Mouse (Mus musculus) liver, embryonic 13.5 days (tissue): ENCODE results near the gene Brinp2. TPM values are rescaled to one million over a fixed set of nuclear protein-coding genes. Genes with fewer than 3 reads are reported as not detected.

Experiments
- ATAC-seq: fragments of 200-750 bp; cut with Nextera tagmentation; 2 replicates; pipeline ENCODE4 v1.8.0; 2017; ENCODE audit warnings: low read depth, mild to moderate bottlenecking, moderate number of reproducible peaks, moderate library complexity
- DNase-seq: peaks from one replicate; pipeline ENCODE4 v3.0.0; 2022
- H3K27ac ChIP-seq: fragments of 300-500 bp; sonication (generic); 2 replicates; pipeline ENCODE4 v1.5.1; 2015; ENCODE audit warnings: moderate library complexity, mild to moderate bottlenecking, inconsistent platforms
- H3K27me3 ChIP-seq: fragments of 300-500 bp; sonication (generic); 2 replicates; pipeline ENCODE4 v1.6.1; 2015; ENCODE audit warnings: mild to moderate bottlenecking, inconsistent platforms
- H3K36me3 ChIP-seq: fragments of 300-500 bp; sonication (generic); 2 replicates; pipeline ENCODE4 v1.6.1; 2015; ENCODE audit warnings: mild to moderate bottlenecking, inconsistent platforms
- H3K4me1 ChIP-seq: fragments of 300-500 bp; sonication (generic); replicated peaks from 2 replicates; pipeline ENCODE4 v1.6.1; 2015; ENCODE audit warnings: inconsistent platforms
- H3K4me2 ChIP-seq: fragments of 300-500 bp; sonication (generic); 2 replicates; pipeline ENCODE4 v1.6.1; 2015; ENCODE audit warnings: inconsistent platforms, mild to moderate bottlenecking, moderate library complexity
- H3K4me3 ChIP-seq: fragments of 300-500 bp; sonication (generic); replicated peaks from 2 replicates; pipeline ENCODE4 v1.5.1; 2015; ENCODE audit warnings: mild to moderate bottlenecking, inconsistent platforms
- H3K9ac ChIP-seq: fragments of 300-500 bp; sonication (generic); 2 replicates; pipeline ENCODE4 v1.6.1; 2015; ENCODE audit warnings: mild to moderate bottlenecking, inconsistent platforms
- H3K9me3 ChIP-seq: fragments of 300-500 bp; sonication (generic); replicated peaks from 2 replicates; pipeline ENCODE4 v1.6.1; 2016; ENCODE audit warnings: inconsistent platforms
- WGBS: fragments of 180-500 bp; shearing (Covaris S2); methylation state at CpG from one replicate; pipeline ENCODE4 v1.1.7; 2015; ENCODE audit not compliant: insufficient replicate concordance; 5-methylcytosine and 5-hydroxymethylcytosine counted together
- polyA plus RNA-seq: library from polyadenylated mRNA; unstranded; fragments of >200 nt; fragmentation: Nextera tagmentation; extraction: Ambion mirVana; gene quantifications from 2 replicates; pipeline ENCODE4 v1.2.1, GENCODE M21; 2015

Gene Brinp2
- polyA plus RNA-seq, 1 experiment from 2014 or later: 0.03 TPM

- ATAC-seq (no peak), DNase-seq (no peak)
- H3K27ac ChIP-seq: no peak overlapping the region
- 60% methylated on average over 8 of the region's 8 CpGs for WGBS
- H3K9me3 ChIP-seq: no peaks in the 10 kb centered on the region; the same call in 1 of the 2 replicates
- no peak overlapping the region for H3K4me2 ChIP-seq
- no peak overlapping the region for H3K4me3 ChIP-seq
- H3K4me1 ChIP-seq: no peaks in the 10 kb centered on the region
- no peaks in the 10 kb centered on the region for H3K36me3 ChIP-seq
- no peaks in the 10 kb centered on the region for H3K27me3 ChIP-seq
- no peak overlapping the region for H3K9ac ChIP-seq
These were observed 110.6 kb downstream of the Brinp2 start for GRCm38 (mm10) chr1:158245486-158245885.

- H3K4me2 ChIP-seq: no peak overlapping the region
- no peak overlapping the region for H3K27ac ChIP-seq
- no peaks in the 10 kb centered on the region for H3K4me1 ChIP-seq
- no peaks in the 10 kb centered on the region; the same call in 1 of the 2 replicates for H3K9me3 ChIP-seq
- 67% methylated on average over 3 of the region's 3 CpGs for WGBS
- no peaks in the 10 kb centered on the region for H3K36me3 ChIP-seq
- H3K4me3 ChIP-seq: no peak overlapping the region
- ATAC-seq (no peak), DNase-seq (no peak)
- no peaks in the 10 kb centered on the region for H3K27me3 ChIP-seq
- H3K9ac ChIP-seq: no peak overlapping the region
These were observed 112.1 kb downstream of the Brinp2 start for GRCm38 (mm10) chr1:158244016-158244415.

- H3K9ac ChIP-seq: no peak overlapping the region
- no peak overlapping the region for H3K4me3 ChIP-seq
- H3K27me3 ChIP-seq: no peaks in the 10 kb centered on the region
- no peaks in the 10 kb centered on the region; the same call in 1 of the 2 replicates for H3K9me3 ChIP-seq
- H3K36me3 ChIP-seq: no peaks in the 10 kb centered on the region
- DNase-seq (no peak), ATAC-seq (no peak)
- no peak overlapping the region for H3K4me2 ChIP-seq
- no peaks in the 10 kb centered on the region for H3K4me1 ChIP-seq
- WGBS: 70% methylated on average over 2 of the region's 2 CpGs
- no peak overlapping the region for H3K27ac ChIP-seq
These were observed 114.1 kb downstream of the Brinp2 start for GRCm38 (mm10) chr1:158241848-158242556.

- Histone ChIP-seq H3K4me3 (no peak overlapping the region), H3K27ac (no peak overlapping the region), H3K36me3 (no peaks in the 10 kb centered on the region), H3K9ac (no peak overlapping the region), H3K4me2 (no peak overlapping the region), H3K27me3 (no peaks in the 10 kb centered on the region), H3K4me1 (no peaks in the 10 kb centered on the region), H3K9me3 (no peaks in the 10 kb centered on the region)
- DNase-seq: no peak
- WGBS: 41% methylated on average over 2 of the region's 2 CpGs
- peak; percentile 39; the same call in 1 of the 2 replicates for ATAC-seq
These were observed 116.3 kb downstream of the Brinp2 start for GRCm38 (mm10) chr1:158239841-158240240.

GRCm38 (mm10) chr1:158238722-158239121 is 117.4 kb downstream of the Brinp2 start:
- Histone ChIP-seq H3K27me3 (no peaks in the 10 kb centered on the region), H3K9ac (no peak overlapping the region), H3K4me2 (no peak overlapping the region), H3K27ac (no peak overlapping the region), H3K4me1 (no peaks in the 10 kb centered on the region), H3K4me3 (no peak overlapping the region), H3K36me3 (no peaks in the 10 kb centered on the region), H3K9me3 (no peaks in the 10 kb centered on the region)
- ATAC-seq (no peak), DNase-seq (no peak)
- WGBS: 41% methylated on average over 4 of the region's 4 CpGs

GRCm38 (mm10) chr1:158228687-158229224 is 127.4 kb downstream of the Brinp2 start:
- no peak for DNase-seq
- H3K9me3 ChIP-seq: no peaks in the 10 kb centered on the region
- no peak overlapping the region for H3K27ac ChIP-seq
- H3K4me2 ChIP-seq: no peak overlapping the region
- no peaks in the 10 kb centered on the region for H3K36me3 ChIP-seq
- H3K4me1 ChIP-seq: no peaks in the 10 kb centered on the region
- no peak overlapping the region for H3K9ac ChIP-seq
- WGBS: 67% methylated on average over 9 of the region's 9 CpGs
- H3K27me3 ChIP-seq: no peaks in the 10 kb centered on the region
- no peak overlapping the region for H3K4me3 ChIP-seq
- no peak for ATAC-seq

- Histone ChIP-seq H3K27ac (no peak overlapping the region), H3K9me3 (no peaks in the 10 kb centered on the region), H3K4me1 (no peaks in the 10 kb centered on the region), H3K9ac (no peak overlapping the region), H3K27me3 (no peaks in the 10 kb centered on the region), H3K4me2 (no peak overlapping the region), H3K4me3 (no peak overlapping the region), H3K36me3 (no peaks in the 10 kb centered on the region)
- ATAC-seq (no peak), DNase-seq (no peak)
- 50% methylated on average over 2 of the region's 2 CpGs for WGBS
These were observed 128.9 kb downstream of the Brinp2 start for GRCm38 (mm10) chr1:158227239-158227638.

- Histone ChIP-seq H3K4me2 (no peak overlapping the region), H3K27ac (no peak overlapping the region), H3K4me3 (no peak overlapping the region), H3K27me3 (no peaks in the 10 kb centered on the region), H3K9me3 (no peaks in the 10 kb centered on the region), H3K9ac (no peak overlapping the region), H3K36me3 (no peaks in the 10 kb centered on the region), H3K4me1 (no peaks in the 10 kb centered on the region)
- WGBS: 53% methylated on average over 2 of the region's 2 CpGs
- DNase-seq (no peak), ATAC-seq (no peak)
These were observed 129.4 kb downstream of the Brinp2 start for GRCm38 (mm10) chr1:158226689-158227088.

- H3K4me2 ChIP-seq: no peak overlapping the region
- no peak overlapping the region for H3K9ac ChIP-seq
- ATAC-seq (no peak), DNase-seq (no peak)
- H3K4me1 ChIP-seq: no peaks in the 10 kb centered on the region
- 49% methylated on average over 4 of the region's 4 CpGs for WGBS
- H3K36me3 ChIP-seq: no peaks in the 10 kb centered on the region
- H3K27ac ChIP-seq: no peak overlapping the region
- H3K27me3 ChIP-seq: no peaks in the 10 kb centered on the region
- no peak overlapping the region for H3K4me3 ChIP-seq
- H3K9me3 ChIP-seq: no peaks in the 10 kb centered on the region
These were observed 135.1 kb downstream of the Brinp2 start for GRCm38 (mm10) chr1:158221048-158221447.

GRCm38 (mm10) chr1:158220148-158220547 is 136.0 kb downstream of the Brinp2 start:
- 75% methylated on average over 4 of the region's 4 CpGs for WGBS
- no peak overlapping the region for H3K4me2 ChIP-seq

GRCm38 (mm10) chr1:158218750-158219149 is 137.4 kb downstream of the Brinp2 start:
- 7% methylated on average over 1 of the region's 1 CpGs for WGBS
- Histone ChIP-seq H3K4me1 (no peaks in the 10 kb centered on the region), H3K9me3 (no peaks in the 10 kb centered on the region), H3K4me2 (no peak overlapping the region), H3K36me3 (no peaks in the 10 kb centered on the region), H3K27me3 (no peaks in the 10 kb centered on the region), H3K9ac (no peak overlapping the region), H3K4me3 (no peak overlapping the region), H3K27ac (no peak overlapping the region)
- DNase-seq: no peak
- ATAC-seq: no peak

More at GRCm38 (mm10) chr1:158220148-158220547, 136.0 kb downstream of the Brinp2 start:
- ATAC-seq (no peak), DNase-seq (no peak)
- Histone ChIP-seq H3K27me3 (no peaks in the 10 kb centered on the region), H3K36me3 (no peaks in the 10 kb centered on the region), H3K9me3 (no peaks in the 10 kb centered on the region), H3K4me1 (no peaks in the 10 kb centered on the region), H3K27ac (no peak overlapping the region), H3K4me3 (no peak overlapping the region), H3K9ac (no peak overlapping the region)

GRCm38 (mm10) chr1:158218294-158218693 is 137.8 kb downstream of the Brinp2 start:
- DNase-seq (no peak), ATAC-seq (0 out of 2 replicates have a peak, but pooled peaks have one; percentile 15)
- Histone ChIP-seq H3K36me3 (no peaks in the 10 kb centered on the region), H3K4me1 (no peaks in the 10 kb centered on the region), H3K27me3 (no peaks in the 10 kb centered on the region), H3K9ac (no peak overlapping the region), H3K9me3 (no peaks in the 10 kb centered on the region), H3K4me2 (no peak overlapping the region), H3K4me3 (no peak overlapping the region), H3K27ac (no peak overlapping the region)
- WGBS: 11% methylated on average over 2 of the region's 2 CpGs
